ENCODE assay signal across 12 mouse cellular contexts in genomic region chrX:7772766-7773165, GRCm38 (mm10). TPM values are rescaled to one million over a fixed set of nuclear protein-coding genes. Genes with fewer than 3 reads are reported as not detected.
A peak's percentile ranks its signal among the peaks of the same experiment; 100 is the strongest.
DNase-seq lines count a peak whose midpoint lies in the region; ATAC-seq and TF ChIP-seq lines count a peak whose summit lies in the region.
"Had no signal": no experiment of that assay in that cellular context is flagged by ENCODE, and none has a peak within 500 bp of the region (broad histone marks: within the 10 kb centered on the region; RNA-seq: fewer than 3 reads in every experiment).

No protein-coding gene starts in this region.

- H3K36me3 ChIP-seq in liver, adult 2 months (ENCODE audit: control insufficient read depth, insufficient read depth, low read length), result peaks cover 41% of the 10 kb centered on the region
- peaks cover 2% of the 10 kb centered on the region; the same call in 1 of the 2 replicates for H3K36me3 ChIP-seq in liver, embryonic 11.5 days (ENCODE audit: control insufficient read depth, insufficient read depth, low read length)

- H3K4me2 ChIP-seq in liver, embryonic 11.5 days, result no peak overlapping the region

- no peaks in the 10 kb centered on the region for H3K9me3 ChIP-seq in liver, embryonic 11.5 days (ENCODE audit: control insufficient read depth, low read length)

- TF ChIP-seq CTCF in liver, adult 2 months (IDR thresholded peaks at IDR 0.05; ENCODE audit: low read depth, low read length), result peak; percentile 27; the same call in 1 of the 2 replicates
- TF ChIP-seq CTCF in bone marrow, adult 2 months (IDR thresholded peaks at IDR 0.05; ENCODE audit: control insufficient read depth, insufficient read depth, low read length), result peak; percentile 32; the same call in 1 of the 2 replicates

- DNase-seq in heart, adult 11 months, result peak; percentile 67
- no peak for DNase-seq in heart, postnatal 25 days (ENCODE audit: low spot score)
- no peak for DNase-seq in liver, adult 2 months (ENCODE audit: extremely low read depth, low read depth, low spot score)
- no peak for DNase-seq in liver, embryonic 11.5 days (ENCODE audit: low spot score)
- DNase-seq in CD4-positive helper T cell, adult 2 months (ENCODE audit: low read depth, low spot score), result peak; percentile 16
- DNase-seq in urinary bladder, postnatal 36 days (ENCODE audit: low spot score in 2 of 2), result no peak
- DNase-seq: adrenal gland, postnatal 25 days; embryo, embryonic 11 days; gastrocnemius, postnatal 14 days; heart, postnatal 10 days; left cerebral cortex, postnatal 4 days had no signal

- intact Hi-C loops in heart, postnatal 25 days (cut with DNase I), result loop anchor here (10.0 kb wide), 1 partner anchor 348 kb away; no protein-coding TSS in a partner anchor

- no peak overlapping the region for H3K9ac ChIP-seq in liver, adult 2 months (ENCODE audit: low read depth, low read length)
- H3K9ac ChIP-seq in liver, embryonic 11.5 days (ENCODE audit: low read depth, low read length), result no peak overlapping the region

- WGBS in liver, adult 2 months, result 32% methylated on average over 2 of the region's 2 CpGs
- 49% methylated on average over 2 of the region's 2 CpGs for WGBS in liver, embryonic 11.5 days
- WGBS in bone marrow, adult 2 months, result 51% methylated on average over 2 of the region's 2 CpGs

- ATAC-seq in liver, embryonic 11.5 days (replicated peaks; ENCODE audit: low FRiP score), result no peak

- no peak for TF ChIP-seq POLR2A in liver, adult 2 months (IDR thresholded peaks at IDR 0.05; ENCODE audit: extremely low read depth, insufficient read depth, low read length)
- TF ChIP-seq POLR2A in bone marrow, adult 2 months (IDR thresholded peaks at IDR 0.05; ENCODE audit: borderline replicate concordance, control insufficient read depth, low read depth, low read length), result no peak

- H3K79me2 ChIP-seq in liver, adult 2 months (ENCODE audit: control insufficient read depth, insufficient read depth, low read length), result no peaks in the 10 kb centered on the region

- no peak overlapping the region for H3K27ac ChIP-seq in liver, adult 2 months (replicated peaks; ENCODE audit: insufficient read depth, low read depth, low read length)
- H3K27ac ChIP-seq in liver, embryonic 11.5 days (ENCODE audit: low read depth, low read length), result no peak overlapping the region
- no peak overlapping the region for H3K27ac ChIP-seq in bone marrow, adult 2 months (ENCODE audit: control insufficient read depth, insufficient read depth, low read depth, low read length, poor library complexity)

- H3K27me3 ChIP-seq in liver, adult 2 months (ENCODE audit: control insufficient read depth, insufficient read depth, low read length), result no peaks in the 10 kb centered on the region
- H3K27me3 ChIP-seq in liver, embryonic 11.5 days (replicated peaks; ENCODE audit: control insufficient read depth, insufficient read depth, low read length), result no peaks in the 10 kb centered on the region

- H3K4me1 ChIP-seq in liver, adult 2 months (ENCODE audit: control insufficient read depth, insufficient read depth, low read length), result no peaks in the 10 kb centered on the region
- H3K4me1 ChIP-seq in liver, embryonic 11.5 days (replicated peaks; ENCODE audit: control insufficient read depth, insufficient read depth, low read length), result no peaks in the 10 kb centered on the region; the same call in 1 of the 2 replicates
- H3K4me1 ChIP-seq in bone marrow, adult 2 months (ENCODE audit: control insufficient read depth, insufficient read depth, low read length), result no peaks in the 10 kb centered on the region; the same call in 1 of the 2 replicates

- no peak overlapping the region for H3K4me3 ChIP-seq in liver, adult 2 months (ENCODE audit: insufficient read depth, low read depth, low read length)
- no peak overlapping the region for H3K4me3 ChIP-seq in liver, embryonic 11.5 days (ENCODE audit: low read depth, low read length)
- H3K4me3 ChIP-seq in bone marrow, adult 2 months (replicated peaks; ENCODE audit: control insufficient read depth, low read depth, low read length), result no peak overlapping the region

RNA-seq across cellular contexts. Expression of gene Tfe3, which starts 10.4 kb away (rescaled TPM):
- 10 to 100 TPM; 15.0 to 16.8 TPM for total RNA-seq in heart, postnatal 25 days (2021)
- total RNA-seq in liver, adult 2 months (2014; rRNA removed), result 4.7 and 9.4 TPM in 2 replicates
- polyA plus RNA-seq in liver, adult 2 months (2012; rRNA removed), result 15.6 and 17.0 TPM in 2 replicates
- 15.9 and 16.0 TPM in 2 replicates for polyA plus RNA-seq in liver, embryonic 11.5 days (2014; fragmentation: Nextera tagmentation; extraction: Ambion mirVana)
- polyA plus RNA-seq in bone marrow, adult 2 months (2011; ENCODE audit: insufficient read depth, insufficient read length, low replicate concordance, missing spikeins), result 15.5 and 22.3 TPM in 2 replicates

RNA-seq across cellular contexts. Expression of gene Gripap1, which starts 16.8 kb away (rescaled TPM):
- 10 to 100 TPM; 24.7 to 26.9 TPM for total RNA-seq in heart, postnatal 25 days (2021)
- 11.5 and 13.5 TPM in 2 replicates for total RNA-seq in liver, adult 2 months (2014; rRNA removed)
- polyA plus RNA-seq in liver, adult 2 months (2012; rRNA removed), result 14.6 and 22.2 TPM in 2 replicates
- 45.0 and 47.2 TPM in 2 replicates for polyA plus RNA-seq in liver, embryonic 11.5 days (2014; fragmentation: Nextera tagmentation; extraction: Ambion mirVana)
- 95.0 and 184 TPM in 2 replicates for polyA plus RNA-seq in bone marrow, adult 2 months (2011; ENCODE audit: insufficient read depth, insufficient read length, low replicate concordance, missing spikeins)

RNA-seq across cellular contexts. Expression of gene Ccdc120, which starts 22.1 kb away (rescaled TPM):
- total RNA-seq in heart, postnatal 25 days (2021), result 1 to 10 TPM in 1 of 2 experiments, under 1 TPM in 1; 0.91 to 2.0 TPM
- total RNA-seq in liver, adult 2 months (2014; rRNA removed), result 0.34 and 0.37 TPM in 2 replicates
- polyA plus RNA-seq in liver, adult 2 months (2012; rRNA removed), result 1.00 and 1.1 TPM in 2 replicates
- 4.7 and 6.5 TPM in 2 replicates for polyA plus RNA-seq in liver, embryonic 11.5 days (2014; fragmentation: Nextera tagmentation; extraction: Ambion mirVana)
- 0.36 and 1.4 TPM in 2 replicates for polyA plus RNA-seq in bone marrow, adult 2 months (2011; ENCODE audit: insufficient read depth, insufficient read length, low replicate concordance, missing spikeins)

RNA-seq across cellular contexts. Expression of gene Praf2, which starts 44.5 kb away (rescaled TPM):
- total RNA-seq in heart, postnatal 25 days (2021), result 1 to 10 TPM; 6.5 to 6.9 TPM
- total RNA-seq in liver, adult 2 months (2014; rRNA removed), result 1.1 and 2.8 TPM in 2 replicates
- polyA plus RNA-seq in liver, adult 2 months (2012; rRNA removed), result 7.7 and 13.9 TPM in 2 replicates
- 29.8 and 32.0 TPM in 2 replicates for polyA plus RNA-seq in liver, embryonic 11.5 days (2014; fragmentation: Nextera tagmentation; extraction: Ambion mirVana)
- polyA plus RNA-seq in bone marrow, adult 2 months (2011; ENCODE audit: insufficient read depth, insufficient read length, low replicate concordance, missing spikeins), result 3.9 and 9.5 TPM in 2 replicates

RNA-seq across cellular contexts. Expression of gene Kcnd1, which starts 49.3 kb away (rescaled TPM):
- under 1 TPM; 0.22 to 0.23 TPM for total RNA-seq in heart, postnatal 25 days (2021)
- not detected in 2 replicates for total RNA-seq in liver, adult 2 months (2014; rRNA removed)
- 0.11 TPM in 2 replicates for polyA plus RNA-seq in liver, adult 2 months (2012; rRNA removed)
- 0.84 and 0.94 TPM in 2 replicates for polyA plus RNA-seq in liver, embryonic 11.5 days (2014; fragmentation: Nextera tagmentation; extraction: Ambion mirVana)
- 2.2 and 4.8 TPM in 2 replicates for polyA plus RNA-seq in bone marrow, adult 2 months (2011; ENCODE audit: insufficient read depth, insufficient read length, low replicate concordance, missing spikeins)

Comparison
In these comparisons a context has a peak if more than half of its experiments do, and no peak if none do; other contexts are left out.
1. DNase-seq: peak in heart, adult 11 months (single experiment) and CD4-positive helper T cell, adult 2 months (single experiment); none in heart, postnatal 25 days (single experiment), liver, adult 2 months (single experiment), liver, embryonic 11.5 days (single experiment) and urinary bladder, postnatal 36 days (0 of 2).